Mouse (Mus musculus): ENCODE data around the gene Pkn2.

- TF ChIP-seq ZC3H11A (IDR thresholded peaks at IDR 0.05; ENCODE audit: low read depth, low read length) (no peak), MAX (IDR thresholded peaks at IDR 0.05; ENCODE audit: low read length) (no peak), MAFK (IDR thresholded peaks at IDR 0.05; ENCODE audit: borderline replicate concordance, low read depth, low read length) (no peak)
Observed at GRCm38 (mm10) chr3:142770518-142770917, 111.3 kb downstream of the Pkn2 start.

All from MEL (cell line).